Mouse (Mus musculus) right cerebral cortex, postnatal 25 days (tissue): ENCODE data around the gene Cdh3.
A peak's percentile ranks its signal among the peaks of the same experiment; 100 is the strongest.

ENCODE experiments used
- DNase-seq: peaks from one replicate; pipeline ENCODE4 v3.0.0; 2022

Gene Cdh3

GRCm38 (mm10) chr8:106527241-106528036 is 16.7 kb downstream of the Cdh3 start:
- DNase-seq: no peak

DNA sequence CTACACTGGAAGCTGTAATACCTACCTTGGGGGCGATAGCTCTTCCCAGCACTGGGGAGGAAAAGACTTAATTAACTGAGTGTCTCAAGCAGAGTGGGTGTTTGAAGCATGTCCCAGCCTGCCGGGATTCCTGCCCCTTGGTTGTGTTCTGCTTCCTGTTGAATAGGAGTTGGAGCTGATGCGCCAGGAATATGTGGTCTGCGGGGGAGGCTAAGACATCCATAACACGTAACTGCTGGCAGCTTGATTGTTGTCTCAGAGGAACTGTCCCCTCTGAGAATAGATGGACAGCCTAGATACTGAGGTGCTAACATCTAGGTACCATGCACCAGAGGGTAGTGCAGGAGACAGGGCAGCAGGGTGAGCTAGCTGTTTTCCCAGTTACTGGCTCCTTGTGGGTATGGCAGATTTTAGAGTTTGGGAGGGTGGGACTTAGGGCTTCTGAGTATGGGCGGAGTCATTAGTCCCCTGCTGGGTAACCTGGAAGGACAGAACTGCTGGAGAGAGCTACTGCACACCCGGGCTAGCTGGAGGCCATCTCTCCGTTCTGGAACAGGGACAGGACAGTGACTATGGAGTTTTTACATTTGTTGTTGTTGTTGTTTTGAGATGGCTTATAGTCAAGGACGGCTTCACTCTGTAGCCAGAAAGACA is 18.0 kb downstream of the Cdh3 start:
- DNase-seq: no peak

- no peak for DNase-seq
Observed at GRCm38 (mm10) chr8:106529885-106530482, 19.3 kb downstream of the Cdh3 start.

DNA sequence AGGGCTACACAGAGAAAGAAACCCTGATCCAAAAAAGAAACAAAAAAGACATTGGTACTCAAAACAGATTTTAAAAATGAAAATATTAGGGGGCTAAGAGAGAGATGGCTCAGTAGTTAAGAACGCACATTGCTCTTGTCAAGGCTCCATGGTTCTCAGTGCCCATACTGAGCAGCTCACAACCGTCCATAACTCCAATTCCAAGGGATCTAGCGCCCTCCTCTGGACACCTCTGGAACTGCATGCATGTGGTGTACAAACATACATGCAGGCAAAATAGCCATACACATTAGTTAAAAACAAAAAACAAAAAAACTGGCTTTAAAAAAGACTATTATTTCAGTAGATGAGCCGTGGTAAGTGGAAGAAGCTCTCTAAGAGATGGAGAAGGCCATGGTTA is 19.9 kb downstream of the Cdh3 start:
- DNase-seq: no peak

DNA sequence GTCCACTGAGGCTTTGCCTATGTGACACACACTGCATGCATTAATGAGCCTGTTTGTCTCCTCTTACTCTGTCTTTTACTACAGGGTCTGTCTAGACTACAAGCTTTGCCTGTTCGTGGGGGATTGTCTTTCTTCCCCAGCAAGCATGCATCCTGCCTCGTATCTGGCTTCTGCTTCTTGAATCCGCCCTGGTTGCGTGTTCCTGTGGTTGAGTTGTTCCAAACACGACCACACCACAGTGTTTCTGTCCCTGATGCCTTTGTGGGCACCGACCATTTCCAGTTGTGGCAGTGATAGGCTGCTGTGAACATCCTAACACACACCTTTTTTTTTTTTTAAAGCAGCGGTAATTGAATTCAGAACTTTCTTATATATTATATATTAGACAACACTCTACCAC is 23.0 kb downstream of the Cdh3 start:
- DNase-seq: no peak

DNA sequence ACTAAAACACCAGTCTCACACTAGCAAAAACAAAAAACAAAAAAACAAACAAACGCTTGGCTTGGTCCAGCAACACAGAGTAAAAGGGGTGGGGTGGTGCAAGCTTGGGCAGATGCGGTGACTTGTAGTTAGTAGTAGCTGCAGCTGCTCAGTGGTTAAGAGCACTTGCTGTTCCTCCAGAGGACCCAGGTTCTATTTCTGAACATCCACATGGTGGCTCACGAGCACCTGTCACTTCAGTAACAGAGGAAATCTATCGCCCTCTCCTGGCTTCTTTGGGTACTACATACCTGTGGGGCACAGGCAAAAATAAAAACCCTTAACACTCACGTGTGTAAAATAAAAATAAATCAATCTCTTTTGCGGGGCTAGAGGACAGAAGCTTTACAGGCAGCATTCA is 23.8 kb downstream of the Cdh3 start:
- DNase-seq: no peak

DNA sequence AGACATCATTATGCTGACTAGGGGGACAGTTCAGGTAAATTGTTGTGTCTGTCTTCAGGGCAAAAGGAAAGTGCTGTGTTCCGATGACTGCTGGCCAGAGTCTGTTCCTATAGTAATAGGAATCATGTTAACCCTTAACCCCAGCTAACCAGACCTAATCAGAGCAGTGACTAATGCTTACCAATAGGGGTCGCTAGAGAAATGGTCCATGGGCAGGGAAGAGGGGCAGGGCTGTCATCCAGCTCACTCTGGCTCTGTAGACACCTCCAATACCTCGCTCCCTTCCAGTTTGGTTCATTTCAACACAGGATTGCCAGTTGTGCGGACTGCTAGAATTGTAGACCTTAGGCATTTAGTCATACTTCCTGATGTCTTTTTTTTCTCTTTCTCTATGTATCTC is 24.8 kb downstream of the Cdh3 start:
- DNase-seq: no peak

DNA sequence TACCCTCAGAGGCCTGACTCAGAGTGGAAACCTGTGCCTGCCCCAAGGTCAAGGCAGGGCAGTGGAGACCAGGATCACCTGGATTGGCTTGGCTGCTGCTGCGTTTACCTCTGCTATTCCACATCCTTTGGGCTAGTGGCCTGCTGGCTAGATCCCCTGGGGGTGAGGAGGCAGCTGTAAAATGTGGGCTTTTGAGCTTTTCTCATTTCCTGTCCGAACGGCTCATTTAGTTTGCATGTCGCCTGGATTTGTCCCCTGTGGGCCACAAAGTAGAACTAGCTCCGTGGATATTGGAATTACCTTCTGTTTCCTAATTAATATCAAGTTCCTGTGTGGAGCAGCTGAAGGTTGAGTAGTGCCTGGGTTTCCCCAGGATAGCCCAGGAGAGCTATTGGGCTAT is 28.5 kb downstream of the Cdh3 start:
- no peak for DNase-seq

DNA sequence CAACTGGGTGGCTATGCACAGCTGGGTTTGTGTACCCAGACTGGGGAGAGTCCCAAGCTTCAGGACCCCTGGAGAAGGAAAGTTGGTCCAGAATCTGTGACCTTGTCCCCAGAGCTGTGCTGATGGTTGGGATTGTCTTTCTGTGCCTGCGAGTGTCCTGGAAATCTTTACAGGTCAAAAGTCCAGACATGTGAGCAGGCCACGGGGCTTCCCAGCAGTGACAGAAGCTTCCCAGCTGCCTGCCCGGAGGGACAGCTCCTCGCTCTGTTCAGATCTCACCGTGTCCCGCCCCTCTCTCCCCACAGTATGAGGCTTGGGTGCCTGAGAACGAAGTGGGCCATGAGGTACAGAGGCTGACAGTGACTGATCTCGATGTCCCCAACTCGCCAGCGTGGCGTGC is 30.3 kb downstream of the Cdh3 start:
- DNase-seq: no peak

DNA sequence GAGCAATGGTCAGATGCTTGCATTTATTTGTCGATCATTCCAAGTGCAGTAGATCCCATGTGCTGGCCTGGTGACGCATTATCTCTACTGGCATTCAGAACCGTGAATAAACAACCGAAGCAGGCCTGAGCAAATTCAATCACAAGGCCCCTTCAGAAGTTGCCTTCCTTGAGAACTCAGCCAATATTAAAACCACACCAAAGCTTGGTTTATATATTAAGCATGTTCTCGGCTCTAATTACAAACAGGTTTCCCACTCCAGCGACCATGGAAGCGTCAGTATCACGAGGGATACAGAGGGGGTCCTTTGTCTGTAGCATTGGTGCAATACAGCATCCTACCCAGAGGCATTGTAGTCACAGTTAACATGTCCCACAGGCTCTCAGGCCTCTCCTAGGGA is 32.4 kb downstream of the Cdh3 start:
- DNase-seq: no peak

DNA sequence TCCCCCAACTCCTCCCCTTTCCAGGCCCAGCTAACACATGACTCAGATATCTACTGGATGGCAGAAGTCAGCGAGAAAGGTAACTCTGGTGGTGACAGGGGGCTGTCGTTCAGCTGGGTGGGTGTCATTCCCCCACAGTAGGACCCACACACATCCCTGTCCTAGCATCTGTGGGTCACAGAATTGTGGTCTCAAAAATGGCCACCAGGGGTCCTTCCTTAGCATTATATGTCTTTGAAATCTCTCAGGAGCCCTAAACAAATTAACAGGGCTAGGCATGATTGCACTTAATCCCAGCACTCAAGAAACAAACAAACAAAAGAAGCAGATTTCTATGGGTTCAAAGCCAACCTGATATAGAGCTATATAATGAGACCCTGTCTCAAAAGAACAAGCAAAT is 34.5 kb downstream of the Cdh3 start:
- DNase-seq: no peak

- DNase-seq: no peak
Observed at GRCm38 (mm10) chr8:106546746-106547145, 36.1 kb downstream of the Cdh3 start.

DNA sequence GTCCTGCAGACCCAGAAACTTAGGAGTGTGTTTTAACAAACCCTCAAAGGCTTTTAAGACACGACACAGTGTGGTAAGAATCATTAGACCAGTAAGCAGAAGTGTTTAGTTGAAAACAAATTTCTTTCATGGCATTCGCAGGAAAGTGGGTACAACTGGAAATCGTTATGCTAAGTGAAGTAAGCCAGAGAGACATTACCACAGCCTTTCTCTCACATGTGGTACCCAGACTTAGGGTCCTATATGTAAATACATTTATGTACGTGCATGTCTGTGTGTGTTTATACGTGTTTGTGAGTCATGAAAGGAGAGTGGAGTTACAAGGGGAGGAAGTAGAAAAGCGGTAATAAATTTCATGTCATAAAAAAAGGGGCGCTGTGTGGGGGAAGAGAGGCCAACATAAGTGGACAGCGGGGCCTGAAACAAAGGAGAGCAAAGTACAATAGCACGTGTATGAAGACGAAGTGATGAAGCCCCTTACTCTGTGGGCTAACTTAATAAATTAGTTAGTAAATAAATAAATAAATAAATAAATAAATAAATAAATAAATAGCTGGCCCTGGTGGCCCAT is 37.8 kb downstream of the Cdh3 start:
- no peak for DNase-seq

- DNase-seq: no peak
Observed at GRCm38 (mm10) chr8:106550906-106551305, 40.2 kb downstream of the Cdh3 start.

DNA sequence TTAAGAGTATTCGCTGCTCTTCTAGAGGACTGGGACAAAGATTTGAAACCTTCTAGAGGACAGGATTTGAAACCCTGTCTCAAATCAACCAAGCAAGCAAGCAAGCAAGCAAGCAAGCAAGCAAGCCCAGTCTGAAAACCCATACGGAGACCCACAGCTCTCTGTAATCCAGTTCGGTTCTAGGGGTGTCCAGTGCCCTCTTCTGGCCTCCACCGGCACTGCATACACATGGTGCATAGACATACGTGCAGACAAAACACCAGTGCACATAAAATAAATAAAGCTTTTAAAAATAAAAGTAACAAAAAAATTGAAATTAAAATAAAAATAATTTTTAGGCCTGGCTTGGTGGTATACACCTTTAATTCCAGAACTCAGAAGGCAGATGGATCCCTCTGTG is 43.3 kb downstream of the Cdh3 start:
- DNase-seq: no peak

DNA sequence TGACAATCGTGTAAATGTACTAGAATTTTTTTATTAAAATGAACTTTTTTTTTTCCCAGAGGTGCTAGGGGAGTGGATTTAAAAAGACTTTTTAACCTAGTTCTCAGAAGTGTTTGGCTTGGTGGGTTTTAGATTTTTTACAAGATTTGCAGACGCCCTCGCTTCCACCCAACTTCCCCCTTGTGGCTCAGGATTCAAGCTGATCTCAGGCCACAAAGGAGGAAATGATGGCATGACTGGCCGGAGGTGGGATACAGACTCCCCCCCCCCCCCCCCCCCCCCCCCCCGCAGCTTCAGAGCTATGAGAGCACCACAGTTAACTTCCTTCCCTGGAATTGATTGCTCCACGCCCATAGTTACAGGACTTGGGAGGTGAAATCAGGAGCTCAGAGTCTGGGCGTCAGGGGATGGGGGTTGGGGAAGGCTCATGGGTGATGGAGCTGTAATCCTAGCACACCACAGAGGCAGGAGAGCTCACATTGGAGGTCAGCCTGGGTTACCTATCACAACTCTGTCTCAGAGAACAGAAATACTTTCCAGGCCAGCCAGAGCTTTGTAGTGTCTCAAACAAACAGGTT is 45.5 kb downstream of the Cdh3 start:
- no peak for DNase-seq

GRCm38 (mm10) chr8:106559844-106560243 is 49.2 kb downstream of the Cdh3 start:
- no peak for DNase-seq

GRCm38 (mm10) chr8:106561097-106561865 is 50.6 kb downstream of the Cdh3 start:
- peak; percentile 19 for DNase-seq

- no peak for DNase-seq
Observed at GRCm38 (mm10) chr8:106563691-106564182, 53.0 kb downstream of the Cdh3 start.

DNA sequence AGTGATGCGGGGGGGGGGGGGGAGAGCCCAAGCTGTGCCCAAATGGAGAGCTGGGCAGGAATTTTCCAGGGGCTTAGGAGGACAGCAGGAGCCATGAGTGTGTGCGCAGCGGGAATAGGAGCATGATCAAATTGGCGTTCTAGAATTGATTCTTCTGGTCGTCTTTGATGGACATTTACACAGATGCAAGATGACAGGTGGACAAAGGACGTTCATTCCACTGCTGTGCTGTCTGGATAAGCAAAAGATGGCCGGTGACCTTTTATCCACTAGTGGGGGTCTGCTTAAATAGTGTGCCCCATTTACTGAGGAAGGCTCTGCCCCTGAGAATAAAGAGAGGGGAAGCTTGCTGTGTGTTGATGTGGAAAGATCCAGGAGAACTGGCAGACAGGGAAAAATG is 58.3 kb downstream of the Cdh3 start:
- no peak for DNase-seq

DNA sequence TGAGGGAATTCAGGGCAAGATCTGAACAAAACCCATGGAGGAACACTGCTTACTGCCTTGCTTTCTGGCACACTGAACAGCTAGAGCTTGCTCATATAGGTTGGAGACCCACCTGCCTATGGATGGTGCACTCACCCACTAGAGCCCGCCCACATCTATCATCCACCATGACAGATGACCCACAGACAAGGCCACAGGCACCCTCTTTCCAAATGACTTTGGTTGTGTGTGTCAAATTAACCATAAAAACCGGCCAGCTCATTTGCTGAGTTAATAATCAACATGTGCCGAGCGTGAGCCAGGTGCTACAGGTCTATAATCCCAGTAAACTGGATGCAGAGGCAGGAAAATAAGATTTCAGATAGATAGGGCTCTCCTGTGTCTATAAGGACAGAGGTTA is 59.7 kb downstream of the Cdh3 start:
- DNase-seq: no peak

- DNase-seq: no peak
Observed at GRCm38 (mm10) chr8:106571551-106572172, 61.0 kb downstream of the Cdh3 start.
